Mouse (Mus musculus): ENCODE data around the gene Plekho2. TPM values are rescaled to one million over a fixed set of nuclear protein-coding genes. Genes with fewer than 3 reads are reported as not detected.

The Plekho2 gene
- polyA plus RNA-seq, 1 experiment from 2014 or later: 12.2 TPM

DNA sequence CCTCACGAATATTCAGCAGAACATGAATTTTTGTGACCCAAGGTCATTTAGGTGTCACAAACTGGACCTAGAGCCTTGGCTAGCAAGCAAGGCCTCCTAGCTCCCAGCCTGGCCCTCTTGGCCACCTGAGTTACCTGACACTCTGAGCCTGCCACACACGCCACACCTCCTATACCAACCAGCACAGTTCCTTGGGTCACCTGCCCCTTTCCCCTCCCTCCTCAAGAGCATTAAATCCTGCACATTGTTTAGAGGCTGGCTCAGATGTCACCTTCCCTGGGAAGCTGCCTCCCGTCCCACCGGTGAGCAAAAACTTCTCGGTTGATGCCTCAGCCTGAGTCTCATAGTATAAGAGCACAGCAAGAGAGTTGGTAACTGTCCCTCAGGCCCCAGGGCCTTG is 48.6 kb downstream of the Plekho2 start:
- DNase-seq (ENCODE audit: low spot score): no peak

DNA sequence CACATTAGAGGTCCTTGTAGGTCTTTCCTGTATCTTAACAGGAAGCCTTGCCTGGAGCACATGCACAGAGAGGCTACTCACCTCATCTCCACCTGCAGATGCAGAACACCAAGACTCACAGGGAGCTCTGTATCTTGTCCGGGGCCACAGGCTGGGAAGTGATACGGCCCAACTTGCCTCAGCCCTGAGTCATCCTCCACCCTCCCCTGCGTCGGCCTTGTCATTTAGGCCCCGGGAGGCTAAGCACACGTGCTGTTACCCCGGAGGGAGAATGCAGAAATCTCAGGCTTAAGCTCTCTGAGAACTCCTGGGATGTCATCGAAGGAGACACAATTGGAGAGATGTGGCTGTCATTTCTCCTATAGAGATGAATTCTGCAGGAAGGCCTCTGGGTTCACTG is 50.2 kb downstream of the Plekho2 start:
- DNase-seq (ENCODE audit: low spot score): no peak

DNA sequence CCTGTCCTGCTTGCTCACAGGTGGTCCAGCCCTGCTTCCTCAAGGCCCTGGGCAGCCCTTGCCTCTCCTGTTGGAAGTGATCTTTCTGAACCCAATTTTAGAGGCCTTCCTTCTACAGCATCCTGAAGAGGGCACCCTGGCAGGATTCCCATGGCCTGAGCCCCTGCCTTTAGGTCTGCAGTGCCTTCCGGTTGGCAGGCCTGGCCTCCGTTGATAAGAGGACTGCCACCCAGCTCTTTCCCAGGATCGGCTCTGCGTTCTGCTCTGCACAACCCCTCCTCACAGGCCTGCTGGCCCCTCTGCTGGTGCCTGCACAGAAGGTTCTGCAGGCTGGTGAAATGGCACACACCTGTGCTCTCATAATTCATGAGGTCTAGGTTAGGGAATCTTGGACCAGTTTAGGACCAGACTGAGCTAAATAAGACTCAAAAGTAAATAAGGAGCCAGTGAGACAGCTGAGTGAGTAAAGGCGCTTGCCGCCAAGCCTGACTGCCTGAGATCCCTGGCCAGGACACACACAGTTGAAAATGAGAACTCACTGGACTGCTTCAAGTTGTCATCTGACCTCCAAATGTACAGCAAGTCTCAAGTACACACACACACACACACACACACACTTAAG is 51.3 kb downstream of the Plekho2 start:
- DNase-seq (ENCODE audit: low spot score): no peak

DNA sequence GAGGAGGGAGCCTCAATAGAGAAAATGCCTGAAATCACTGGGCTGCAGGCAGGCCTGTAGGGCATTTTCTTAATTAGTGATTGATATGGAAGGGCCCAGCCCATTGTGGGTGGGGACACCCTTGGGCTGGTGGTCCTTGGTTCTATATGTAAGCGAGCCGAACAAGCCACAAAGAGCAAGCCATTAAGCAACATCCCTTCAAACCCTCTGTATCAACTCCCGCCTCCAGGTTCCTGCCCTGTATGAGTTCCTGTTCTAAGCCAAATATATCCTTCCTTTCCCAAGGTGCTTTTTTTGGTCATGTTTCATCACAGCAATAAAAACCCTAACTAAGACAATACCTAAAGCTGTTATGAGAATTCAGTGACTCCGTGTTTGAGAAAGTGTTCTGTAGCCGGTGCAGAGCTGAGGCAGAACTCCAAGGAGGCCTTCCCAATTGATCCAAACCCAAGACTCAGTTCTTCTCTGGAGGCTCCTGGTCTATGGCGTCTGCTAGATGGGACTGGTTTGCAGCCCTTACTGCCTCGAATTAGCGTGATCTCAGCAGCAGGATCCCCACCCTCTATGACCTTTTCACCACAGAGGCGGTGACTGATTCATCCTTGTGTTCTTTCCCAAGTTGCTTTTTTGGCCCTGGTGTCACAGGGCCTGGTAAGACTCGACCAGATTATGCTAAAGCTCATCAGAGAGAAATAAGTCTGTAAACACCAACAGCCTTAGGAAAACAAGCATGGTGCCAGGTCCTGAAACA is 54.2 kb downstream of the Plekho2 start:
- DNase-seq (ENCODE audit: low spot score): no peak

DNA sequence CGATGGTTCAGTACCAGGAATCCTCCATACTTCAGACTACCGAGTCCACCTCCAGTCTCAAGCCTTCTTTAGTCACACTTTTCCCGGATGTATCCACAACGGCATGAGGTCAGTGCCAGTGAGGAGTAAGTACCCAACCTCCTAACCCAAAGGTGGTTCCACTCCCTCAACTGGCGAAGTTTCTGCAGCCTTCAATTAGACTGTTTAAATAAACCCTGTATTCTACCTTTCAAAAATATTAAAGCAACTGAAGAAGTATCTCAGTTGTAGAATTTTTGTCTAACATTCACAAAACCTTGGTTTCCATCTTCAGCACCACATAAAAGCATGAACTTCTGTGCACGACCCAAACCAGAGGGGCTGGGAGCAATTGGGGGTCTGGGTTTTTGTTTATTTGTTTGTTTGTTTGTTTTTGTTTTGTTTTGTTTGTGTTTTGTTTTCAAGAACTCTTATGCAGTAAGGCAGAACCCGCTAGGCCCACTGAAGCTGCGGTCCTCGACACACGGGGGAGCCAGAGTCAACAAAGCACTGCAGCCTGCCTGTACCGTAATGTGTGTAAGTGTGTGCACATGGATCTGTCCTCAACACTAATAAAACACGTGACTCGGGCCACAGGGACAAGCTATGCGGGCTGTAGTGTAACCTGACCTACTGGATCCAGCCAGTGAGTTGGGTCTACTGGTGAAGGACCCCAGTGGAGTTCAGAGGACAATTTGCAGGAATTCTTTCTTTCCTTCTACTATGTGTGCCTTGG is 56.1 kb downstream of the Plekho2 start:
- DNase-seq (ENCODE audit: low spot score): peak; percentile 73

DNA sequence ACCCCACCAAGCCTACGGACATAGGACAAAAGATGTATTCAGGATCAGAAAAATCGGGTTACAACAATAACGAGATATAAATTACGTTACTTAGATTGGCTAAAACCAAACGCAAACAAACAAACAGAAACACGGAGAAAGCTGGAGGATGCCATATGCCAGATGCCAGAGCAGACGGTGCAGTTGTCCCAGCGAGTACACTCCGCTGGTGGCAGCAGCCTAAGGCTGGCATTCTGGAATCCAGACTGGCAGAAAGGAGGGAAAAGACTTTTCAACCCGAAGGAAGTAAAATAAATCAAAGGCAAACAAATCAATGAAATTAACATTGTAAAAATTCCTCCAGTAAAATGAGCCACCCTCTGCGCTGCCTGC is 59.3 kb downstream of the Plekho2 start:
- no peak for DNase-seq (ENCODE audit: low spot score)

DNA sequence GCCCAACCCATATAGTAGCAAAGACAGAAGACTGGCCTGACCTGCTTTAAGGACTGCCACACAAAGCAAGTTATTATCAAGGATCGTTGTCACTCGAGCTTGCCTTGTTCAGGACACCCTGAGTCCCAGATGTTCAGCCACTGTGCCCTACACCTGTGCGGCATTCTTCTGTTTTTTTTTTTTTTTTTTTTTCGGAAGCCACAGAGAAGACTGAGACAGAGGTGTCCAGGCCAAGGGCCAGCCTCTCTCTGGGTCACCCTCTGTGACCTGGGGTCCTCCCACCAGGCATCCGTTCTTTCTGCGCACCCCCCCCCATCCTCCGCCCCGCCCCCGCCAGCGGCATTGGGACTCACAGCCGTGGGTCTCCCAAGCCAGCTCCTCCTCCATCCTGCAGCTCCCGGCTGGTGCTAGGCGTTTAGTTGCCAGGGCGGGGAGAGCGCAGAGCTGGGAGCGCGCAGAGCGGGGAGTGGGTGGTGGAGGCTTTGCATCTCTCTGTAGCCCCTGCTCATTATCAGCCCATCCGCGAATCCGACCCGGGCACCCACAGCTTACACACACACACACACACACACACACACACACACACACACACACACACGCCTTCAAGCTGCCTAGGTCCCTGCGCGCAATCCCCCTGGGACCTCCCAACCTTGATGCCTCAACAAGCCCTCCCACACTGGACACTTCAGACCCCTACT is 59.9 kb downstream of the Plekho2 start, which contains the start of gene Ankdd1a:
Ankdd1a (minus strand) TSS at position 387 of the 698 bp plus-strand sequence.
- no peak for DNase-seq (ENCODE audit: low spot score)

DNA sequence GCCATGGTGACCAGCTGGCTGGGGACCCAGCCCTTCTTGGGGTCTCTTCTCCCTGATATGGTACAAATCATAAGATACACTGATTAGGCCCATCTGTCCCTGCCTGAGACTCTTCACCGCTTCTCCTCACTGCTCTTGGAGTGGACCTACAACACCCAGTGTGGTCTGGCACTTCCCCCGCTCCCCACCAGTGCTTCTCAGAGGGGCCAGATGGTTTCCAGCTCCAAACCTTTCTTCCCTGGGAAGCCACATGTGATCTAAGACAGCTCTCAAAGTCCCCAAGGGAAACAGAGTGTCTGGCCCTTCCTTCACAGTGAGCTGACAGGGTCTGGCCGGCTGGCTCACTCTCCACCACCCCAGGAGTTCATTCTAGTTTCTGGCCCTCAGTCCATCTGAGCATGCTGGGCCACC is 65.0 kb downstream of the Plekho2 start:
- DNase-seq (ENCODE audit: low spot score): no peak

DNA sequence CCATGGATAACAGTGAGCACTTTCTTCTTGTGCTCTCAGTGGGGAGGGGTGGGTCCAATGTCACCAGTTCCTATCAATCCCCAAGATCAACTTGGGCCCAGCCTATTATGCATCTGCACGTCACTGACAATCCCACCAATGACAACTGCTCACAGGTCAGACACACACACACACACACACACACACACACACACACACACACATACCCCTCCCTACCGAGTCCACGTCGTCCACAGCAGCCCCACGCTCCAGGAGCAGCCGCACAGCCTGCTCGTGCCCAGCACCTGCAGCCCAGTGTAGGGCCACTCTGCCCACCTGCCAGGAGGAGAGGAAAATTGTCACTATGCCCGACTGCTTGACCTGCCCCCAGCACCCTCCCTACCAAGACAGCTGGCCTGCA is 65.4 kb downstream of the Plekho2 start:
- DNase-seq (ENCODE audit: low spot score): no peak

DNA sequence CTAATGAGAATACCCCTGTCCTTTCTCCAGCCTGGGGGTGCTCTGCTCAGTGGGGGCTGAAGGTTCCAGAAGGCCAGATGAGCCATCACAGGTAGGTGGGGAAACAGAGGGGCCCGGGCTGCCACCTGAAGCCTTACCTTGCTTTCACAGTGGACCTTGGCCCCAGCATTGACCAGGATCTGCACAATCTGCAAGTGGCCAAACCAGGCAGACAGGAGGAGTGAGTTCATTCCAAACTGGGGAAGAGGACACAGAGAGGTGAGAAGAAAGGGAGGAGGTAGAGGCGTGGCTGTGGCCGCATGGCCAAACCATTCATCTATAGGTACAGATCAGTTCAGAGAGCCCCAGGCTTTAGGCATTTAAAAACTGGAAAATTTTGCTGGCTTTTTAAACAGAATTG is 67.3 kb downstream of the Plekho2 start:
- no peak for DNase-seq (ENCODE audit: low spot score)

DNA sequence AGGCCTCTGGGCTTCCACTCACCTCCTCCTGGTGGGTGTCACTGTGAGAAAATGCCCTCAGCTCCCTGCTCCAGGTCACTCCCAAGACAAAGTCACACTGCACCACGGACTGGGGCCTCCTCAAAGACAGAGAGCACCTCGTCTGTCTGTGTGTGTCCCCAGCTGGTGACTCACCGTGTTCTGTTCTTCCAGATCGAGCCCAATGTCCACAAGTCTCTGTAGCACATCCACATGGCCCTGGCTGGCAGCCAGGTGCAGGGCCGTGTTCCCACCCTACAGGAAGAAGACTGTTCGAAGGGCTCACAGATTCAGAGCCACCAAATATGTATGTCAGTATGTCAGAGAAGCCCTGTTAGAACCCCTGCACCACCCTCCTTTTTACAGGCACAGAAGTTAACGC is 71.4 kb downstream of the Plekho2 start:
- DNase-seq (ENCODE audit: low spot score): peak; percentile 25

DNA sequence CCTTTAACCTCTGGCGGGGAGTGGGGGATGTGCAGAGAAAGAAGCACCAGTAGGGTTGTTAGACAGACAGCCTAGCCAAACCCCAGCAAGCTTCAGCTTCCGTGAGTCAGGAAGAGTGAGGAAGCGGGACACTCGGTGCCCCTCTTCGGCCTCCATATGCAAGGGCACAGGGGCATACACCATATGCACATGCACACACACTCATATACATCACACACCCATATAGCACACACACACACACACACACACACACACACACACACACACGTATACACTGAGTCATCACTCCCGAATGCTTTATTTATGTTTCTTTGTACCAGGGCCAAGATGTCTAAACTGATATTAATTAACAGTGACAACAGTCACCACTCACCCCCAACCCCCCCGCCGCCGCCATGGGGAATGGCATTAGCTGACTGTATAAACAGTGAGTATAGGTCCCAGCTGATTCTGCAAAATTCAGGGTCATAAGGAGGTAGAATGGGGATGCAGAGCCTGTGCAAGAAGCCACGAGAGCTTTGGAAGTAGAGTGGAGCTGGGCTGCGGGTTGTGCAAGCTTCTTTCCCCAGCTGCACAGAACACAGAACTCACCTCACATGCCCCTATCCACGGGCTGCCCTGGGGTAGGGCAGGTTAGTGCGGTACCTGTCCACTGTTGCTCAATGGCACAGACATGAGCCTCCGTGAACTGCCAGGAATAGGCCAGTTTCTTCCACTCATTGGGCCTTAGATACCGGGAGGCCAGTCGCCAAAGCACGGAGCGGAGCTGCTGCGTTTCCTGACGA is 76.9 kb downstream of the Plekho2 start:
- DNase-seq (ENCODE audit: low spot score): no peak

Other genes with a start within 250 kb of the Plekho2 start
- gene Pdcd7, start 233.9 kb downstream of the Plekho2 start, polyA plus RNA-seq (2015; fragmentation: Nextera tagmentation; extraction: Ambion mirVana): 14.8 and 18.6 TPM in 2 replicates
- 0.12 and 0.22 TPM in 2 replicates for gene Ubap1l, start 219.0 kb downstream of the Plekho2 start, polyA plus RNA-seq (2015; fragmentation: Nextera tagmentation; extraction: Ambion mirVana)
- 0.37 and 0.55 TPM in 2 replicates for gene Kbtbd13, start 188.4 kb downstream of the Plekho2 start, polyA plus RNA-seq (2015; fragmentation: Nextera tagmentation; extraction: Ambion mirVana)
- gene Rasl12, start 181.5 kb downstream of the Plekho2 start, polyA plus RNA-seq (2015; fragmentation: Nextera tagmentation; extraction: Ambion mirVana): 2.0 and 2.2 TPM in 2 replicates
- gene Slc51b, start 157.1 kb downstream of the Plekho2 start, polyA plus RNA-seq (2015; fragmentation: Nextera tagmentation; extraction: Ambion mirVana): 0.21 TPM in 1 of 2 replicates, not detected in the other
- gene Mtfmt, start 144.3 kb downstream of the Plekho2 start, polyA plus RNA-seq (2015; fragmentation: Nextera tagmentation; extraction: Ambion mirVana): 19.5 and 23.5 TPM in 2 replicates
- 105 and 115 TPM in 2 replicates for gene Spg21, start 119.1 kb downstream of the Plekho2 start, polyA plus RNA-seq (2015; fragmentation: Nextera tagmentation; extraction: Ambion mirVana)
- 0.12 TPM in 2 replicates for gene Ankdd1a, start 59.8 kb downstream of the Plekho2 start, polyA plus RNA-seq (2015; fragmentation: Nextera tagmentation; extraction: Ambion mirVana)
- gene Pif1, start 7.1 kb upstream of the Plekho2 start, polyA plus RNA-seq (2015; fragmentation: Nextera tagmentation; extraction: Ambion mirVana): 14.4 and 17.4 TPM in 2 replicates
- 1.8 and 2.0 TPM in 2 replicates for gene Rbpms2, start 49.6 kb upstream of the Plekho2 start, polyA plus RNA-seq (2015; fragmentation: Nextera tagmentation; extraction: Ambion mirVana)
- gene Oaz2, start 88.0 kb upstream of the Plekho2 start, polyA plus RNA-seq (2015; fragmentation: Nextera tagmentation; extraction: Ambion mirVana): 113 and 118 TPM in 2 replicates
- 1.6 and 2.0 TPM in 2 replicates for gene Zfp609, start 247.5 kb upstream of the Plekho2 start, polyA plus RNA-seq (2015; fragmentation: Nextera tagmentation; extraction: Ambion mirVana)